Mouse (Mus musculus): ENCODE data around the gene Mzf1.

Mzf1 gene

DNA sequence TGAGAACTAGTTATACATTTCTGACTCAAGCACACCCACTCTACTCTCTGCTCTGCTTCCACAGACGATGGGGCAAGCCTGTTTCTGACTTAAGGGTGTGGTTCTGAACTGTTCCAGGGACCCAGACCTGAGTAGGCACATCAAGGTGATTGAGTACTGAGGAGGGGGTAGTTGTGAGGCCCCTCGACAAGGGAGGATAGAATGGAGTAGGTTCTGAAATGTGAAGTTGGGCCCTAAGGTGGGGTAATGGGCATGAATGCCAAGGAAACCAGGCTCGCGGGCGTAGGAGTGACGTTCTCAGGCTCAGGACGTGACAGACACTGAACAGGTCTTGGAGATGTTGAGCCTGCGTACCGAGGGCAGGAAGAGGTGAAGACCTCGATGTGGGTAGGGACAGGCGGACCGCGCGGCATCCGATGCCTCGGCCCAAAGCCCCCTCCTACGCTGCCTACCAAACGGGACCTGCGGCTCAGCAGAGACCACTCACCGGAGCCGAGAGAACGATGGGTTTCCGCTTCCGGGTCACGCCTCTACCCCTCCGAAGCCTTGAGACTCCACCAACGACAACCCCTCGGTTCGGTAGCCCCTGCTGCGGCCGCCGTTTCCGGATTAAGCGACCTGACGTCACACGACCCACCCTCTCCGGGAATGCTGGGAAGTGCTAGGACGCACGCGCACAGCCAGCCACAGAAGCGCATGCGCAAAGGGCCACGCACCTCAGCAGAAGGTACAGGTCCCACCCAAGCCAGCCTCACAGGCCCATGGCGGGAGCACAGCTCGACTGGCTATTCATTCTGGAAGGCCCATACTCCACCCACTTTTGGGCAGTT lies 20.2 kb downstream of the Mzf1 start, which contains the start of gene Chmp2a:
Gene Chmp2a, minus strand, starts transcription at position 660 of the 830 bp plus-strand sequence.
- peak; percentile 99 for DNase-seq (ENCODE audit: low spot score)

DNA sequence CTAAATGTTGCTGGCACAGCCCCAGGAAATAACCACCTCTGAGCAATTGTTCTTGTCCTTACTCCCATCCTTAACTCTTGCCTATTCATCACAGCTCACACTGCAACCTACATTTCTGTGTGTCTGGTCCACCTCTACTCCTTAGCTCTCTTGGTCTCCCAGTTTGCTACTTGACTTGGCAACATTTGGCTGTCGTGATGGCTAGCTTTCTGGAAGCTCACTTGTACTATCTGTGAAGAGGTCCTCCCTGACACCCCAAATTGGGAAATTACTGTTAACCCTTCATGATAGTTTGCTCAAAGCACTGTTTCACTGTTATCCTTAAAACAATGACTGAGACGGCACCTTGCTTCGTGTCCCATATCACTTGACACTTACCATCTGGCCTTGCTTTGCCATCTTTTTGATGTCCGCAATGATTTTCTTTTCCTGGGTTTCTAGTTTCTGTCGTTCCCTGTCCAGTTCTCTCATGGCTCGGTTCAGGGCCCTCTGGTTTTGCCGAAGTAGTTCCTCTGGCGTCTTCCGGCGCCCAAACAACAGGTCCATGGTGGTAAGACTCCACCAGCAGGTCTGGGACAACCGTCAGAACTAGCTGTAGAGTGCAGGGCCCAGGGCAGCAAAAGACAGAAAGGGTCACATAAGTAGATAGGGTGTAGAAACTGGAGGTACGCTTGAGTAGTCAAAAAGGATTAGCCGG lies 21.0 kb downstream of the Mzf1 start:
- DNase-seq (ENCODE audit: low spot score) = no peak

DNA sequence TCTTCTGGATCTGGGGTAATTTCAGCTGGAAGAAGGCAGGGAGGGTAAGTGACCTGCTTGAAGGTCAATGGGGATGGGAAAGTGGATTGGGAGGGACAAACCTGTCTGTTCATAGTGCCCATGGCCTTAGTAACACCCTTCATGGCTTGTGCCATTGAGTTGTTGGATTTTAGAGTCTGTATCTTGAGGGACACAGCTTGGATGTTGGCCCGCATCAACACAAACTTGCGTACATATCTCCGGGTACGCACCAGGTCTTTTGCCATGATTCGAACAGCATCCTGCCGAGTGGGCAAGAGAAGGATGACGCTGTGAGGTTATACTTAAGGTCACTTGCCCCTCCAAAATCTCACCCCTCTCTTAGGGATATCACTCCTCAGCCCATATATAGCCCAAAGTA lies 22.0 kb downstream of the Mzf1 start:
- no peak for DNase-seq (ENCODE audit: low spot score)

DNA sequence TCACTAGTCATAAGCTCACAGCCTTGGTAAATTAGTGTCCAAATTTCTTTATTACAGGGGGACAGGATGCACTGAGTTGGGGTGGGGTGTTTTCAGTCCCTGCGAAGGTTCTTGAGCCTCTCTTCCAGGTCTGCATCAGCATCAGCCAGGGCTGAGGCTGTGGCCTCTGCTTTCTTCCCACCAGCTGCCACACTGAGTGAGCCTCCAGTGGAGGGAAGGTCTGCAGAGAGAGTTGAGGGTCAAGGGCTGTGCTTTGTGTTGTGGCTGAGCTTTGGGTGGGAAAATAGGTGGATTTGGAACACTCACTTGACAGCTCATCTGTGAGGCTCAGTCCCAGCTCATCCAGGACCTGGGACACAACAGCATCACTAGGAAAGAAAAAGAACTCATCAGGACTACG lies 22.6 kb downstream of the Mzf1 start:
- DNase-seq (ENCODE audit: low spot score) = no peak

GRCm38 (mm10) chr7:13031069-13031468 lies 23.5 kb downstream of the Mzf1 start:
- DNase-seq (ENCODE audit: low spot score) = no peak

DNA sequence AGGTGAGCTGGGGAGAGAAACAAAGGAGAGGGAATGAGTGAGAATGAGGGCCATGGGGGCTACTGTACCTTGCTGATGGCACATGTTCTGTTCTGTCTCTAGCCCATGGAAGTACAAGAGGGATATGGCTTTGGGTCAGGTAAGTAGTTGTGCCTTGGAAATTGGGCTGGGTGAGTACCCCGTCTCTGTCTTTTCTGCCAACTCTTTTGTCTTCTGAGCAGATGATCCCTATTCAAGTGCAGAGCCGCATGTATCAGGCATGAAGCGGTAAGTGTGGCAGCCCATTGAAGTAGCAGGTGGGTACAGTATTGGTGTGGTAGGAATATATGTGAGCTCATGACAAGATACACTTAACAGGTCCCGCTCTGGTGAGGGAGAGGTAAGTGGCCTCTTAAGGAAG lies 25.6 kb downstream of the Mzf1 start:
- no peak for DNase-seq (ENCODE audit: low spot score)

GRCm38 (mm10) chr7:13025511-13026112 lies 29.0 kb downstream of the Mzf1 start:
- DNase-seq (ENCODE audit: low spot score) = no peak

- DNase-seq (ENCODE audit: low spot score) = peak; percentile 78
Observed at GRCm38 (mm10) chr7:13024805-13025204, 29.8 kb downstream of the Mzf1 start.

- peak; percentile 96 for DNase-seq (ENCODE audit: low spot score)
Observed at GRCm38 (mm10) chr7:13023928-13024731, 30.4 kb downstream of the Mzf1 start.

- DNase-seq (ENCODE audit: low spot score) = peak; percentile 94
Observed at GRCm38 (mm10) chr7:13022773-13023535, 31.6 kb downstream of the Mzf1 start.

- DNase-seq (ENCODE audit: low spot score) = no peak
Observed at GRCm38 (mm10) chr7:13015217-13015616, 39.3 kb downstream of the Mzf1 start.

DNA sequence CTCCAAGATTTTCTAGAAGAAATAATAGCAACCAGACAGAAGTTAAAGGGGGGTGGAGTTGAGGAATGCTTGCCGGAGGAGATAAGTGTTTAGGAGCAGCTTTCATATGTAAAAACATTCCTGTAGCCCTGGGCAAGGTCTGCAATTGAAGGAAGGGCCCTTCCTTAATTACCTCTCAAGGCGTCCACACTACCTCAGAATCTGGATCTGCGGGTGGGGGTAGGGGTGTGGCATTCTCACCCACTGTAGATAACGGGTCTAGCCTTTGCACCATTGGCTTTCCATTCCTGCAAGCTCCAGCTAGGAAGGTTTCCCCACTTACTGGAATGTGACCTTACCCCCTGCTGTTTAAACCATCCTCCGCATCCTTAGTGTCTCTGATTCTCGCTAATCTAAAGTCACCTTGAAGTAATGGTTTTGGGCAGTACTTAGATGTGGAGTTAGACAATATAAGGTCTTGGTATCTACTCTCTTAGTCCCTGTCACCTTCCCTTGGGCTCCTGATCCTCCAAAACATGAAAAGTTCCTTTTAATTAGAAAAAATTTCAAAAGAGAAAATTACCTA lies 40.2 kb downstream of the Mzf1 start:
- no peak for DNase-seq (ENCODE audit: low spot score)

DNA sequence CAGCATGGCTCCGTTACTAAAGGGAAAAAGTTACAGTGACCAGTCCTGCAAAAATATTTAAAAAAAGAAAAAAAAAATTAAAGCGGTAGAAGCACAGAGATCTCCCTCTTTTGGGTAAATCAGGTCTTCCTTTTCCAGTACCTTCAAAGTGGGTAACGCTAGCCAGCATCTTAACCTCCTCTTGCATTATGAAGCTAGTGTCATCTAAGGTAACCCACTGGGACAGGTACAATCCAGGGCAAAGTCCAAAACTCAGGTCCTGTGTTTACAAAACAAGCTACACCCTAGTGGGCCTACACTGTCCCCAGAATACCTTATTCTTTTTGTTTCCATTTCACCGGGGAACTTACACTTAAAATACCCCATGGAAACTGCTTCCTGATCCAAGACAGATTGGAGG lies 40.9 kb downstream of the Mzf1 start:
- DNase-seq (ENCODE audit: low spot score) = no peak

DNA sequence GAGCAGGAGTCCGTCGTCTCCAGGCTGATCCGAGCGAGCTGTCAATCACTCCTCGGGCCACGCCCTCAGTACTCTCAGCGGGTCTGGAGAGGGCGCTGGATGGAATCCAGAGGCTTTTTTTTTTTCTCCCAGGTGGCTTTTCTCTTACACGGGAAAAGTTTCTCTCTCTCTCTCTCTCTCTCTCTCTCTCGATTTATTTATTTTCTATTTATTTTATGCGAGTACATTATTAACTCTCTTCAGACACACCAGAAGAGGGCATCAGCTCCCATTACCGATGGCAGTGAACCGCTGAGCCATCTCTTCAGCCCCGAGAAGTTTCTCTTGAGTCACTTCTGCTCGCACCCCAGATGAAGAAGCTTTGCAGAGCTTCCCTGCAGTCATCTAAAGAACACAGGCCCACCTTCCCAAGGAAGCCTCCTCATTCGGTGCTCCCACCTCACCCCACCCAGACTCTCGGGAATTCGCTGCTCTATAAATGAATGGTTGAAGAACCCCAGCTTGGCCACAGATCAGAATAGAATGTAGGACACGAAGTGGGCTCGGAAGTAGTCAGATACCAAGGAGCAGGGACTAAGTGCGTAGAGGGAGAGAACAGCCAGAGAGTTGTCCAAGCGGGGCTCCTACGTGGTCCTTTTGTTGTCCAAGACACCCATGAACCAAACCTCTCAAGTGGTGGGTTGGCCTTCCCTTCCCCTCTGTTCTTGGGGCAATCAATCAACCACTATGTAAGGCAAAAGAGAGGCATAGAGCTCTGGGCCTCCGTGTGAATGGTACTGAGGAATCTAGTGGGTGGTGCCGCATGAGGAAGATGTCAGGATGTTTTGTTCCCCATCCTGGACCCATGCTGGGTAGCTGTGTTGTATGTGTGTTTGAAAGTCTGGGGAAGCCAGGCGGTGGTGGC lies 44.3 kb downstream of the Mzf1 start, which contains the start of gene Zbtb45:
Gene Zbtb45, minus strand, starts transcription at position 30 of the 904 bp plus-strand sequence.
- DNase-seq (ENCODE audit: low spot score) = peak; percentile 56

DNA sequence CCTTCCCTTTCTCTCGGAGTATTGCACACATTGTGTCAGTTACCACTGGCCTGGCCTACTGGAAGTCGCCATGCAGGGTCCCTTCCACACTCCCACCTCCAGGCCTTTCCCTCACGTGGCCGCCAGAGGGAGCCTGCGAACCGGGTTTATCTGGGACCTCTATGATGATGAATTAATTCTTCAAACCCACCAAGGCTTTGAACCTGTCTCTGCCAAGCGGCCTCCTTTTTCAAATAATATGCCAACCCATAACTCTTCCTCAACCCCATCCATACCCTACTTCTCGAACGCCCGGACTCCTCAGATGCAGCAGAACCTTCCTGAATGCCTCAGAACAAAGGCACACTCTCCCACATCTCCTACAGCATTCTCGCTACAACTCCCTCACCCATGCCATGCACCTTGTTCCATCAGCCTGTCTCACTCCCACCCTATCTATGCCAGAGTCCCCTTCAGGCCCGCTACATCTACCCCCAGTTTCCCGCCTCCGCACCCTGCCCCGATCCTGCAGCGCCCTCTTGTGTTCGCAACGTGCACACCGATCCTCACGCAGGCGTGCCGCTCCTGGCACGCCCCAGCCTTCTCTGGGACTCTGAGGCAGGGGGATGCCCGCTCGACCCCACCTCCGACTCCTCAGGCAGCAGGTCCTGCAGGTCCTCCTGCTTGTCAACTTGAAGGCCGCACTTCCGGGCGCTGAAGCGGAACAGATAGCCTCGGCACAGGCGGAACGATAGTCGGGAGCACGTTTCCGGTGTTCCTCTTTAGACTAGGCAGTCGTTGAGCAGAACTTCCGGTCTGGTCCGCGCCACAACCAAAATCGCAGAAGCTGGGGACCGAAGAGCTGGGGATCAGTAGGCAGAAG lies 45.2 kb downstream of the Mzf1 start:
- peak; percentile 99 for DNase-seq (ENCODE audit: low spot score)

GRCm38 (mm10) chr7:13007341-13008092 lies 47.0 kb downstream of the Mzf1 start:
- no peak for DNase-seq (ENCODE audit: low spot score)

DNA sequence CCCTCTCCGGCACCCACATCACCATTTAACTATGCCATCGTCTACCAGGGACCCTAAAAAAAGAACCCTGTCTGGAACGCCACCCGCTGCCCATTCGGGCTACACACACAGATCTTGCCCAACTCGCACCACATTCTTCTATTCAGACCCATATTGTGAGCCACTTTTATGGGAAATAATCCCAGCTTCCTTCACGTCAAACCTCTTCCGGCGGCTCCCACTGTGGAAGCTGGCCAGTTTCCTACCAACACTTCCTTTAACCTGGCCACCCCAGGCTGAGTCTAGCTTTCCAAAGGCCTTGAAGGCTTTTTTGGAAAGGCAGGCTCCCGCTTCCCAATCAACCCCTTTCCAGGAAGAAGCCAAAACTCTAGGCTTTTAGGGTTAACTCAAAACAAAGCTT lies 48.0 kb downstream of the Mzf1 start:
- DNase-seq (ENCODE audit: low spot score) = no peak

GRCm38 (mm10) chr7:13006011-13006410 lies 48.6 kb downstream of the Mzf1 start:
- DNase-seq (ENCODE audit: low spot score) = no peak
